Mouse (Mus musculus): ENCODE measurements around the gene Aim2. TPM values are rescaled to one million over a fixed set of nuclear protein-coding genes. Genes with fewer than 3 reads are reported as not detected.
"Not testable (repeated sequence)": the region's sequence is repeated elsewhere in the genome, so short reads cannot be mapped to it uniquely, and the experiment has no call there.

The Aim2 gene
- 1 to 10 TPM in 1 of 2 experiments, under 1 TPM in 1; 0.71 to 2.9 TPM for total RNA-seq (2021)
- long read RNA-seq, experiment 1 = 0 reads
- long read RNA-seq, experiment 2 = 0 reads

DNA sequence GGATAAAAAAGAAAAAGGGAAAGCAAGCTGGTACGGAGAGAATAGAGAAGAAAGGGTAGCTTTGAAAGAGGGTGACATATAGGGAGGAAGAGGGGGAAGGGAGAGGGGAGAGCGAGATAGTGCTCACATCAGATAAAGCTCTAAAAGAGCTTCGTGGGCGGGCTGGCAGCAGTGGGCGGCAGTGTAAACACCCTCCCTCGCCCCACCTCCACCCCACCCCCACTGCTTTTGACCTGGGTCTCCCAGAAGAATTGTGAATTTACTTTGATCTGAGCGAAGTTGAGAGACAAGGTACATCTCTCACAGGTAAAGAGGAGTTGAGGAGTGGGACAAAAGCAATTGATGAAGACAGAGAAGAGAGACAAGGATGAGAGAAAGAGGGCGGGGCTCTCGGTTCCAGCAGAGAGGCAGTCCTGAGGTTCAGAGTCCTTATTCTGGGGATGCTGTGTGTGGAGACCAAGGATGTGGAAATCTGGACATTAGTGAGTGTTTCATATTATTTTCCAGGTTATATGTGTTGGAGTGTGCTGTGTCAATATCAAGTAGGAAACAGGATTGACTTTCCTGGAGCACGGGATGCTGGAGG, at the start of gene Aim2:
Gene Aim2, plus strand, starts transcription at position 508 of the 586 bp plus-strand sequence.
- DNase-seq (ENCODE audit: low spot score in 2 of 2) = no peak

GRCm38 (mm10) chr1:173302795-173303194, 47.9 kb upstream of the Aim2 start:
- not testable (repeated sequence) for DNase-seq (ENCODE audit: low spot score in 2 of 2)

- not testable (repeated sequence) for DNase-seq (ENCODE audit: low spot score in 2 of 2)
Observed at GRCm38 (mm10) chr1:173313535-173314050, 37.1 kb upstream of the Aim2 start.

DNA sequence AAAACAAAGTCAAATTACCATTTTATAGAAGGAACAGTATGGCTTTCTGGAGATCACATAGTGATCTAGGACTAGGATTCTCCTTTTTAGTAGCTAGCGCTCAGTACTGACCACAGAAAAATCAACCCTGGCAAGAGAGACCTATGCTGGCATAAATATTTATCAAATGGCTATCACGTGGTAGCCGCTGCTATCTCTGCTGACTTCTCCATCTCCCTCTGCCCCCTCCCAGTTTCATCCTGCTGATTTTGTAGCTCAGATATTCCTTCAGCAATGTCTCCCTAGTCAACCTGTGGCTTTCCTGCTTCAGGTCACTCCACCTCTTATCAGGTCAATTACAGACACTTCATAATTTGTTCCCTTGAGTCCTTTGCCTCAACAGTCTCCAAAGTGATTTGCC, 35.0 kb upstream of the Aim2 start:
- no peak for DNase-seq (ENCODE audit: low spot score in 2 of 2)

DNA sequence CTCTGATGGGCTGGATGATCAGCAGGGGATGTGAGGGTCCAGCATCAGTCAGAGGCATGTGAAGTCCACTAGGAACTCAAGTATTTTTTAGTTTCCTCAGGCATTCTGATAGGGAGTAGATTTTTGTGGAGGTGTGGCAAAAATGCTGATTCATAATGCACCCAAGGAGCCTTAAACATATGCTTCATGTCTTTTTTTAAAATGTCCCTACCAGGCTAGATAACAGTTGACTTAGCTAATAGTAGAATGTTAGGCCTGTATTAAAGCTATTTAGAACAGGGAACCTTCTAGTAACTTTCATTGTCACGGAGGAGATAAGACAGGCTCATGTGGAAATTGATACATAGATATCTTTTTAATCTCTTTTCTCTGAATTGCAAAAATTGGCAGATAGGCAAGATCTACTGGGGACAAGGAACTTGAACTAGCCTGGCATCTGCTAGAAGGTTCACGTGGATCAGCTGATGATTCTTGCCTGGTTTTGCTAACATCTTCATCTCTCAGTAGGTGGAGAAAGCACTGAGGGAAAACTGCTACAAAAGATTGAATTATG, 32.7 kb upstream of the Aim2 start:
- DNase-seq (ENCODE audit: low spot score in 2 of 2) = no peak

- no peak for DNase-seq (ENCODE audit: low spot score in 2 of 2)
Observed at GRCm38 (mm10) chr1:173321593-173322248, 29.0 kb upstream of the Aim2 start.

DNA sequence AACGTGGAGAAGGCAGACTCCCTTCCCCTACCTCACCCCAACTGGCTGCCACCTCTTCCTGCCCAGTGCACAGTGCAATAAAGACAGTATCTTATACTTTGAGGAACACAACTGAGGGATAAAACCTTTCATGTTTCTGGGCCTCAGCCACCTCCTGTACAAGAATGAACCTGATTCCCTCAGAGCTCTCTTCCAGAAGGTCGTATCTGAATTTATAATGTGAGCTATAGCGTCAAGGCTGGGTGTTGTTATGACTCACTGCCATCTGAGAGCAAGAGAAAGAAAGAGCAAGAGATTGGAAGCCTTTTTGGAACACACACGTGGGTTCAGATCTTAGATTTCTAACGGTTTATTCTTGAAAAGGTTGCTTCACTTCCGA, 28.4 kb upstream of the Aim2 start:
- no peak for DNase-seq (ENCODE audit: low spot score in 2 of 2)

DNA sequence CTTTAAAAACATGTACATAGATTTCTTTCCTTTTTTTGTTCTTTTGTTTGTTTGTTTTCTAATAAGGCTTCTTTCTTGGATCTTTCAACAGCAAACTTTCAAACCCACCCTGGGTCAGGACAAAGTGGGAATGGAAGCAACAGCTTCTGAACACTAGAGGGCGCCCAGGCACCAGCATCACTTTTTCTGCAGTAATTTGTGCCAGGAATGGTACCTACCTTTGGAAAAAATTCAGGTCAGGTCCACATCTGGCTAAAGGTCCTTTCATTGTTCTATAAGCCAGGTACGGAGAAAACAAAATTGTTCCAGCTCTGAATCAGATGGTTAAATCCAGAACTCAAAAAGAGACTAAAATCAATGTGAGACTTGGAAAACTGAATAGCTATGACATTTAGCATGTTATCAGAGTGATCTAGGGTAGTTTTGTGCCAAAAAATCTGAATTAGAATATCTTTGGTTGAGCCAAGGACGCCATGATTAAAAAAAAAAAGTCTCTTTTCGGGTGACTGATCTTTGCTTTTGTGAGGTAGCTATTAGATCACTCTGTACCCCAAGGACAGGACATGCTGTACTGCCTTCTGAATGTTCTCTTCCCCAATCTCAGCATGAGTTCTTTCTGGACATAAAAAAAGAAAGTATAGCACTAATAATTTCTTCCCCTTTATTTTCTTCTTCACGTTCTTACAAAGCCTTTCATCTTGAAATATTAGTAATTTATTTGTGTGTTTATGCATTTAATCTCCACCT, 26.7 kb upstream of the Aim2 start:
- no peak for DNase-seq (ENCODE audit: low spot score in 2 of 2)

DNA sequence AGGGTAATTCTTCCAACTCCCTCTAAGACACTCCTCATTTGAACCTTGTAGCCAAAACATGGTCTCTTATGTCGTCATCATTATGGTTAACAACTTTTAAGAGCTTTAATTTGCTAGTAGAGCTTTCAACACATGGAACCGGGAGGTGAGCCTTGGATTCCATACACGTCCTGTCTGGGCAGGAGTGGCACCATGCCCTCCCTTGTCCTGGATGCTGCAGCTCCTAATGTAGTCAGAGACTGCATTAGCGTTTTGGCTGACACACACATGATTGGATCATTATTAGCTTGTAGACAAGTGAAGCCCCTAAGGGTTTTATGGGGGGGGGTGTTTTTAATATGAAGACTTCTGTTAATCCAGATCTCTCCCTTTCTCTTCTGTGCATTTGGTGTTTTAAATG, 25.7 kb upstream of the Aim2 start:
- DNase-seq (ENCODE audit: low spot score in 2 of 2) = no peak

DNA sequence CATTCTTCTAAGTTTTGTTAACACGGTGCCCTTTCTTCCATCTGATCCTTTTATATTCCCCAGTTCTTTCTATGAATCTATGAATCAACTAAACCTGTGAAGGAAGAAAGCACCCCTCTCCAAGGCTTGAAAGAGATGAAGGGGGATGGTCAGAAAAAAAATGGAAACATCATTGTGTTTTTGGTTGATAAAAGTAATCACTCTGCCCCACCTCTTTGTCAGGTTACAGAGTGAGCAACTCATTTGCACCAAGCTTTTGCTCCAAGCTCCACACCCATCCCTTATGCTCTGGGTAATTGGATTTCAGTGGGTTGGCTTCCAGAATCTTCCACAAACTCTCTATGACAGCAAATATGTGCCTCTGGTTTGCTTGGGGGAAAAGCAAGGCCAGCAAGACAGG, 25.3 kb upstream of the Aim2 start:
- DNase-seq (ENCODE audit: low spot score in 2 of 2) = no peak

- no peak for DNase-seq (ENCODE audit: low spot score in 2 of 2)
Observed at GRCm38 (mm10) chr1:173326552-173326951, 24.1 kb upstream of the Aim2 start.

GRCm38 (mm10) chr1:173328446-173328845, 22.2 kb upstream of the Aim2 start:
- DNase-seq (ENCODE audit: low spot score in 2 of 2) = no peak

- DNase-seq (ENCODE audit: low spot score in 2 of 2) = no peak
Observed at GRCm38 (mm10) chr1:173329185-173329584, 21.5 kb upstream of the Aim2 start.

DNA sequence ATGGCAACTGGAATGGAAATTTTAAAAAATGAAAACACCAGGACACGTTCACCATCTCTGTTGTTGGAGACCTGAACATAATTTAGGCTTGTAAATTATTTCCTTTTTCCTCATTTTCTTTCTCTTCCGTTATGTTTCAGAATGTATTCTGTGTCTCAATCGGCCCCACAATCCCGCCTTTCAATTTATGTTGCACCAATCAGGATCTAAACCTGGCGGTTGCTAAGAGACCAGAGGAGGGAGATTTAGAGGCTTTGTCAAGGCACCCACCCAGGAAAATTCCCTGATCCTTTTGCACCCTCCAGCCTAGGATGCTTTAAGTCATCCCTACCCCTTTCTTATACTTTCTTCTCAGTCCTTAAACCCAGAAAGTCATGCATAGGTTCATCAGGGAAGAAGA, 20.9 kb upstream of the Aim2 start:
- no peak for DNase-seq (ENCODE audit: low spot score in 2 of 2)

GRCm38 (mm10) chr1:173332418-173332817, 18.3 kb upstream of the Aim2 start:
- no peak for DNase-seq (ENCODE audit: low spot score in 2 of 2)

GRCm38 (mm10) chr1:173333312-173334253, 17.1 kb upstream of the Aim2 start, which contains the start of gene Ackr1:
Gene Ackr1 (minus strand): TSS chr1:173333750.
- DNase-seq (ENCODE audit: low spot score in 2 of 2) = no peak

DNA sequence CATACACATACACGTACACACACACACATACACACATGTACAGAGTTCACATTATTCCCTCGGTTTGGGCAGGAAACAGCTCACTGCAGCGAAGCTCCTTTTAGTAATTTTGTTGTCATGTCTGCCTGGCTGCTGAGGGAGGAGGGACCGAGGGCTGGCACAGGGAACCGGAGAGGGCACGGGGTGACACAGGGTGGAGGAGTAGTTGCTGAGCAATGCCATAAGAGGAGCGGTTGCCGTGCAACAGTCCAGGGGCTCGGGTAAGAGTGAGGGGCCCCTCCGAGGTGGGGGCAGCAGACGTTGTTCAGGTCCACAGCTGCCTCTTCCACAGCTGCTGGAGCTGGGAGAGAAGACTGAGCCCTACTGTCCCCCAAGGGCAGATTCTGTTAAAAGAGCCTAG, 14.8 kb upstream of the Aim2 start:
- no peak for DNase-seq (ENCODE audit: low spot score in 2 of 2)

DNA sequence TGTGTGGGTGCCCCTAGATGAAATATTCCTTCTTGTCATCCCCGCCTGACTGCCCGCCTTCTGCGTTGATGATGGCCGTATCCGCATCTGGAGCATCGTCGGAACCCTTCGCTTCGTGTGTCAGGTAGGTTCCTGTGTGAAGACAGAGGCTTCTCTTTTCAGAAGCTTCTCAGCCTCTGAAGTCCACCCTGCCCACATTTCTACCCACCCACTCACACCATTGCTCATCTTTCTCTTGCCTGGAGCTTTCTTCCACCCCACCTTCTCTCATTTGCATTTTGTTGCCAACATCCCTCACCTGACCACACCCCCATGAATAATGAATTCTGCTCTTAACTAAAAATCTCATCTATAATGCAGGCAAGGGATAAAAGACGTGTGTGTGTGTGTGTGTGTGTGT, 13.7 kb upstream of the Aim2 start:
- DNase-seq (ENCODE audit: low spot score in 2 of 2) = no peak

- peak in 1 of 2 experiments; percentile 34 for DNase-seq (ENCODE audit: low spot score in 2 of 2)
Observed at GRCm38 (mm10) chr1:173339543-173339942, 11.1 kb upstream of the Aim2 start.

DNA sequence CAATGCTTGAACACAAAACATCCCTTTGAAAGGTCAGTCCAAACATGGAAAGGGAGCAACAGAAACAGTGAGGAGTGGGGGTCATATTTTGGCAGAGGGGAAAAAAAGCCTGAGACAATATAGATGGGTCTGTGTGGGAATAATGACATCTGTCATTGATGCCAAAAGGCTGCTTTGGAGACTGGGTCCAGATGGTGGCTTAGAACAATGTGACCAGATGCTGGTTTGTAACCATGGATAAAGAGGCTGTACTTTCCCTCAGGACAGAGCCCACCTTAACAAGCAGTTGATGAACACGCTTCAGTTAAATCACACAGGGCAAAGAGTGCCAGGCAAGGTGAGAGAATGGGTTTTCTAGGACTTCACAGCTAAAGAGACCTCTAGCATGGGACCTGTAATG, 8.3 kb upstream of the Aim2 start:
- DNase-seq (ENCODE audit: low spot score in 2 of 2) = no peak

- no peak for DNase-seq (ENCODE audit: low spot score in 2 of 2)
Observed at GRCm38 (mm10) chr1:173343934-173344333, 6.7 kb upstream of the Aim2 start.

All from gastrocnemius, postnatal 4 days (tissue).